Mouse (Mus musculus) midbrain, embryonic 15.5 days (tissue): ENCODE data around the gene Sobp. TPM values are rescaled to one million over a fixed set of nuclear protein-coding genes. Genes with fewer than 3 reads are reported as not detected.

Experiments used
- ATAC-seq: fragments of 200-750 bp; cut with Nextera tagmentation; replicated peaks from 2 replicates; pipeline ENCODE4 v1.8.0; 2017; ENCODE audit warnings: moderate TSS enrichment
- H3K27ac ChIP-seq: fragments of 300-500 bp; sonication (generic); 2 replicates; pipeline ENCODE4 v1.5.1; 2015; ENCODE audit warnings: mild to moderate bottlenecking, inconsistent platforms
- H3K27me3 ChIP-seq: fragments of 300-500 bp; sonication (generic); replicated peaks from 2 replicates; pipeline ENCODE4 v1.6.1; 2015; ENCODE audit warnings: inconsistent platforms
- H3K36me3 ChIP-seq: fragments of 300-500 bp; sonication (generic); replicated peaks from 2 replicates; pipeline ENCODE4 v1.6.1; 2015; ENCODE audit warnings: inconsistent platforms
- H3K4me1 ChIP-seq: fragments of 300-500 bp; sonication (generic); 2 replicates; pipeline ENCODE4 v1.6.1; 2015; ENCODE audit warnings: inconsistent platforms
- H3K4me2 ChIP-seq: fragments of 300-500 bp; sonication (generic); 2 replicates; pipeline ENCODE4 v1.6.1; 2015; ENCODE audit warnings: inconsistent platforms, mild to moderate bottlenecking, moderate library complexity
- H3K4me3 ChIP-seq: fragments of 300-500 bp; sonication (generic); 2 replicates; pipeline ENCODE4 v1.5.1; 2015; ENCODE audit warnings: mild to moderate bottlenecking, inconsistent platforms
- H3K9ac ChIP-seq: fragments of 300-500 bp; sonication (generic); 2 replicates; pipeline ENCODE4 v1.6.1; 2015; ENCODE audit warnings: mild to moderate bottlenecking, inconsistent platforms
- H3K9me3 ChIP-seq: fragments of 300-500 bp; sonication (generic); 2 replicates; pipeline ENCODE4 v1.6.1; 2016; ENCODE audit warnings: inconsistent platforms
- WGBS: fragments of 180-500 bp; shearing (Covaris S2); methylation state at CpG from one replicate; pipeline ENCODE4 v1.1.7; 2015; ENCODE audit warnings: mixed read lengths; 5-methylcytosine and 5-hydroxymethylcytosine counted together
- polyA plus RNA-seq: library from polyadenylated mRNA; unstranded; fragments of >200 nt; fragmentation: Nextera tagmentation; extraction: Ambion mirVana; gene quantifications from 2 replicates; pipeline ENCODE4 v1.2.1, GENCODE M21; 2015

Sobp gene
- polyA plus RNA-seq, 1 experiment from 2014 or later, result 17.3 TPM

DNA sequence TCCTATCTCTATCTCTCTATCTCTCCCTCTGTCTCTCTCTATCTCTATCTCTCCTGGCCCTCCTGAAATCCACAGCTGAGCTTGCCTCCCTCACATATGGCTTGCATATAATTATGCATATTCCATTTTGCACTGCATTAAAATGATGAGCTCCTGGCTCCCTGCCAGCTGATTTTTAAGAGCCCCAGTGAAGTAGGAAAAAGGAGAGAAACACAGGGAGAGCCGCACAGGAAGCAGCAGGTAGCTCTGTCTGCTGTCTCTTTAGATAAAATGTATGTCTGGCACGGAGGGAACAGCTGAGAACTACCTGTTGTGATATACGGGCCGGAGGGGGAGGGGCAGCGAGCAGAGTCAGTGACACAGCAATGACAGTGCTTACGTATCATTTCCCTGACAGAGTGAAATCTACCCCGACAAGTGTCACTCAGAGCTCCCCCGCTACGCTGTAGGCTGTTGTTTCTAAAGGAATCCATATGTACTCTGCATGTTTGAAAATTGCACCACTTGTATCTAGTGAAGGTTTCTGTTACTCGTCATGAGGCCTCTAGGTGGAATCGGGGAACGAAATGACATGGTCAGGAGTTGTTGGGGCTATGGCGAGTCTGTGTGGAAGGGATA is 98.7 kb downstream of the Sobp start:
- 56% methylated on average over 13 of the region's 13 CpGs for WGBS
- H3K36me3 ChIP-seq, result no peaks in the 10 kb centered on the region
- H3K9me3 ChIP-seq, result no peaks in the 10 kb centered on the region
- H3K4me1 ChIP-seq, result peaks cover 43% of the 10 kb centered on the region
- no peak overlapping the region for H3K9ac ChIP-seq
- no peak overlapping the region for H3K4me3 ChIP-seq
- H3K27ac ChIP-seq, result peak overlapping the region; percentile 13; the same call in 1 of the 2 replicates
- H3K27me3 ChIP-seq, result no peaks in the 10 kb centered on the region
- no peak overlapping the region for H3K4me2 ChIP-seq
- ATAC-seq, result peak; percentile 53; the same call in 1 of the 2 replicates

DNA sequence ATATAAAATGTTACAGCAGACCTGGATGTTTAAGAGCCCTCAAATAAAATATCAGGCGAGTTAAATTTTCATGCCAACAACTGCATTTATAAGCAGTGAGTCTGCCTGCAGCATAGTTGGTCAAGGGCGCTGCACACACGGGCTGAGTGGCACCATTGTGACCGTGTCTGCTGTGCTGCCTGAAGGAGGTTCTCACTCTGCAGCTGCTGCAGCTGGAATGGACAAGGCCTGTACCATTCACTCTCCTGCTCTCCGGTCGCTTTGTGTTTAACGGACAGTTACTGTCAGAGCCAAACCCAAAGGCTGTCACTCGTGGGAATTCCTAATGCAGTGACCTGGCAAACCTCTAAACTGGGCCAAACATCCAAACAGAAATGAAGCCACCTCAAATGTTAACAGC is 101.0 kb downstream of the Sobp start:
- WGBS, result 35% methylated on average over 8 of the region's 8 CpGs
- Histone ChIP-seq H3K9me3 (no peaks in the 10 kb centered on the region), H3K4me3 (no peak overlapping the region), H3K9ac (no peak overlapping the region), H3K36me3 (no peaks in the 10 kb centered on the region), H3K27me3 (no peaks in the 10 kb centered on the region), H3K4me2 (no peak overlapping the region), H3K4me1 (peaks cover 43% of the 10 kb centered on the region), H3K27ac (peak overlapping the region; percentile 69)
- ATAC-seq, result peak; percentile 57

DNA sequence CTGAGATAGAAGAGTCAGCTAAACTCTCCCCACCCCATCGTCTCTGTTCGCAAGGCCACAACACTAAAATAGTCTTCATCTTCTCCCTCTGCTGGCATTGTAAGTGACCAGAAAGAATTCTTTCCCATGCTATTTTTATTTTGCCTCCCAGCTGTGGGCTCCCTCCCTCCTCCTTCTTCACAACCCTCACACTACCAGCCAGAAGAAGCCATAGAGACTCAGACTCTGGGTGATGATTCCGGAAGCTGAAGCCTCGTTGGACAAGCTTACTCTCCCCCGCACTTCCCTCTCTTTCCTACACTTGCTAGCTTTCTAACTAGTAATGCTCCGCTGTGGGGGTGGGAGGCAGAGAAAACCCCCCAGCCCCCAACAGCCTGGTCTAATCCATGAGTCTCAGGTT is 103.4 kb downstream of the Sobp start:
- Histone ChIP-seq H3K4me3 (no peak overlapping the region), H3K27ac (no peak overlapping the region), H3K4me2 (no peak overlapping the region), H3K9me3 (no peaks in the 10 kb centered on the region), H3K27me3 (no peaks in the 10 kb centered on the region), H3K4me1 (peaks cover 34% of the 10 kb centered on the region), H3K9ac (no peak overlapping the region), H3K36me3 (no peaks in the 10 kb centered on the region)
- no peak for ATAC-seq
- WGBS, result 94% methylated on average over 6 of the region's 6 CpGs

DNA sequence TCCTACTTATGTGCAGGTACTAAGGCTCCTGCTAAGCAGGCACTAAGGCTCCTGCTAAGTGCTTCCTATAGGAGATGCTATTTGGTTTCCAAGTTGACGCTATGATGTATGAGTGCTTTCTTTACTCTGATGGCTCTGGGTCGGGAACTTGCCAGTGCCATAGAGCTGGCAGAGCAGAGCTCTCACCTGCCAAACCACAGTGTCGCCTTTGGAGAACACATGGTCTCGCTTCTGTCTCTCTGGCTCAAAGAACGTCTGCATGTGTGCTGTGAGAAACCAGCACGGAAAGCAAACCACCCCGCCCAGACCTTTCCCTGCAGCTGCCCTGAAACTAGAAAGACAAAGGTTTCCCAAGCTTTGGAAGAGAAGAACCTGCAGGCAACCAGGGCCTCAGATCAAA is 109.0 kb downstream of the Sobp start:
- H3K4me3 ChIP-seq, result no peak overlapping the region
- H3K4me1 ChIP-seq, result peaks cover 2% of the 10 kb centered on the region; the same call in 1 of the 2 replicates
- 0 out of 2 replicates have a peak, but pooled peaks cover 3% of the 10 kb centered on the region for H3K36me3 ChIP-seq
- ATAC-seq, result no peak
- H3K27ac ChIP-seq, result no peak overlapping the region
- no peak overlapping the region for H3K4me2 ChIP-seq
- no peaks in the 10 kb centered on the region for H3K9me3 ChIP-seq
- H3K27me3 ChIP-seq, result no peaks in the 10 kb centered on the region
- H3K9ac ChIP-seq, result no peak overlapping the region
- 92% methylated on average over 7 of the region's 7 CpGs for WGBS

DNA sequence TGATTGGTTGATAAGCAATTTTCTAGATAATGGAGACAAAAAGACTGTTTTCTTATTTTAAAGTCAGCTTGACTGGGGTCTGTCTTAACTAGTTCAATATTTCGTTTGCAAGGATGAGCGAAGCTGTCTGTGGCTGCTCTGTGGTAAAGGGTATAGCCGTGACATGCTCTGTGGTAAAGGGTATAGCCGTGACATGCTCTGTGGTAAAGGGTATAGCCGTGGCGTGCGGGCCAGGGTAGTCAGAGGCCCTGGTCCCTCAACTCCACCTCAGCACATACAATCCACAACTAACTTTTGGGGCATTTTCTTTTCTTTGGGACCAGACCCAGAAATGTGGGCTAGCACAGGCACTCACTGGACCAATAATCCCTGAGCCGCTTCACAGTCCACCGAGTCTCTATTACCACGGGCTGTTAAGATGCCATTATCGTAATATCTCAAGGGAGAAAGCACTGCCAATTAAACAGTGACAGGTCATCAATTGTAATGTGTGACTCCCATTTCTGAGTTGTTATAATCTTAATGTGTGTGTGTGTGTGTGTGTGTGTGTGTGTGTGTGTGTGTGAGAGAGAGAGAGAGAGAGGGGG is 112.7 kb downstream of the Sobp start:
- Histone ChIP-seq H3K4me1 (peaks cover 2% of the 10 kb centered on the region; the same call in 1 of the 2 replicates), H3K9ac (no peak overlapping the region), H3K4me3 (no peak overlapping the region), H3K27ac (no peak overlapping the region), H3K27me3 (no peaks in the 10 kb centered on the region), H3K9me3 (no peaks in the 10 kb centered on the region), H3K4me2 (no peak overlapping the region), H3K36me3 (0 out of 2 replicates have a peak, but pooled peaks cover 3% of the 10 kb centered on the region)
- 80% methylated on average over 11 of the region's 11 CpGs for WGBS
- 0 out of 2 replicates have a peak, but pooled peaks have one; percentile 26 for ATAC-seq

DNA sequence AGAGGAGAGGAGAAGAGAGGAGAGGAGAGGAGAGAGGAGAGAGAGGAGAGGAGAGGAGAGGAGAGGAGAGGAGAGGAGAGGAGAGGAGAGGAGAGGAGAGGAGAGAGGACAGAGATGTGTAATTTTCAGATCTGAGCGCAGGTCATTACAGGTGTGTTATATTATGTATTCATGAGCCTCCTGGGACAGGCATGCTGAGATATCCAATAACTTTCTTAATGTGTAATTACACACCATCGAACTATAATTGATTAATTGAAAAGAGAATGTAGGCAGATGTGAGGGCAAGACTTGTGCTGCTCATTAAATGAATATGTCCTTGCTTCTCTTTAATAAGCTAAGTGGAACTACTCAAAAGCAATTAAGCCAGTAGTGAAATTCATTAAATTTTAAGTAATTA is 118.9 kb downstream of the Sobp start:
- peaks cover 12% of the 10 kb centered on the region; the same call in 1 of the 2 replicates for H3K4me1 ChIP-seq
- no peaks in the 10 kb centered on the region for H3K9me3 ChIP-seq
- H3K27me3 ChIP-seq, result no peaks in the 10 kb centered on the region
- no peak overlapping the region for H3K4me2 ChIP-seq
- 86% methylated on average over 2 of the region's 2 CpGs for WGBS
- ATAC-seq, result no peak
- H3K4me3 ChIP-seq, result no peak overlapping the region
- H3K36me3 ChIP-seq, result no peaks in the 10 kb centered on the region
- no peak overlapping the region for H3K9ac ChIP-seq
- H3K27ac ChIP-seq, result no peak overlapping the region

DNA sequence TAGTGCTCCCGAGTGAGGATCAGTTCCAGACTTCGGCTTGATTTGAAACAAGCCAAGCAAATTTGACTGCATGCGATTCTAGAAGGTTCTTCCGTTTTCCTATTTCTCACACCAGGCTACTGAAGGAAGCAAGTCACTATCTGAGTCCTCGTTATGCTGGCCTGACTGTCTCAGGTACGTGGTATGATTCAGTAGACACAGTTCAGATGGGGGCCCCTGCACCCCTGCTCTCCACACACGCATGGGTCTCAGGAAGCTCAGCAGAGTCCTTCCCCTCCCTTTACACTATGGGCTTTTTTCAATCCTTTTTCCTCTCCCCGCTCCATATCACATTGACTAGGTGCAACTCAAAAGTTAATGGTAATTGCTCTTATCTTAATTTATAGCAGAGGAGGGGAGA is 119.6 kb downstream of the Sobp start:
- peak overlapping the region; percentile 63; the same call in 1 of the 2 replicates for H3K27ac ChIP-seq
- H3K9ac ChIP-seq, result no peak overlapping the region

DNA sequence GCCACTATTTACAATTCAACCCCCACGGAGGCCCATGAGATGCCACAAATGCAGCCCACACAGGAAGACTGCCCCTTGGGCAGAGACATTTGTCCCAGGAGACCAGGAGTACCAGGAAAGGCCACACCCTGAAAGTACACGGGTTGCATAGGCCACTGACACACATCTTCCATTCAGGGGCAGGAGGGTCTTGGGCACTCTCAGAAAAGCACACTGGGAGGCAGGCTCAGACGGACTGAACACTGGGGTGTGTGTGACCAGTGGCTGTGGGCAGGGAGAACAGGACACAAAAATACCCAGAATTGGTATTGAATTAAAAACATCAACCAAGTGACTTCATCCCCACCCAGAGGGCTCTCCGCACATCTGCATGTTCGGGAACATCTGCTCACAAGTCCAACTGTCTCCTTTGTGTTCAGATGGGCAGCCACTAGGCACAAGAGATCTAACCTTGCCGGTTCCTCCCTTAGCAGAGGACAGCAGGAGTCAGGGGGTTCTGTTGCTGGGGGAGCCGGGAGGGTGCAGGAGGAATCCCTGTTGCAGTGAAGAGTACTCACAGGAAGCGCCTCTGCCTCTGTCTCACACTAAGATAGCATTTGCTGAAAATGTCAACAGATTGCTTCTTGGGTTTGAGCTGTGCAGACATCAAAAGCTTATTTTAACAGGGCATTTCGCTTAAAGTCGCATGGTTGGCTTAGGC is 120.3 kb downstream of the Sobp start:
- Histone ChIP-seq H3K36me3 (no peaks in the 10 kb centered on the region), H3K4me3 (no peak overlapping the region), H3K9me3 (no peaks in the 10 kb centered on the region), H3K27ac (peak overlapping the region; percentile 63; the same call in 1 of the 2 replicates), H3K4me2 (no peak overlapping the region), H3K27me3 (no peaks in the 10 kb centered on the region), H3K9ac (no peak overlapping the region), H3K4me1 (peaks cover 12% of the 10 kb centered on the region; the same call in 1 of the 2 replicates)
- ATAC-seq, result peak; percentile 57; the same call in 1 of the 2 replicates
- WGBS, result 55% methylated on average over 10 of the region's 10 CpGs

More for the DNA sequence above, 119.6 kb downstream of the Sobp start:
- no peaks in the 10 kb centered on the region for H3K36me3 ChIP-seq
- H3K27me3 ChIP-seq, result no peaks in the 10 kb centered on the region
- H3K9me3 ChIP-seq, result no peaks in the 10 kb centered on the region
- 72% methylated on average over 8 of the region's 8 CpGs for WGBS
- no peak overlapping the region for H3K4me3 ChIP-seq
- H3K4me1 ChIP-seq, result peaks cover 12% of the 10 kb centered on the region; the same call in 1 of the 2 replicates
- ATAC-seq, result peak; percentile 60; the same call in 1 of the 2 replicates
- no peak overlapping the region for H3K4me2 ChIP-seq

DNA sequence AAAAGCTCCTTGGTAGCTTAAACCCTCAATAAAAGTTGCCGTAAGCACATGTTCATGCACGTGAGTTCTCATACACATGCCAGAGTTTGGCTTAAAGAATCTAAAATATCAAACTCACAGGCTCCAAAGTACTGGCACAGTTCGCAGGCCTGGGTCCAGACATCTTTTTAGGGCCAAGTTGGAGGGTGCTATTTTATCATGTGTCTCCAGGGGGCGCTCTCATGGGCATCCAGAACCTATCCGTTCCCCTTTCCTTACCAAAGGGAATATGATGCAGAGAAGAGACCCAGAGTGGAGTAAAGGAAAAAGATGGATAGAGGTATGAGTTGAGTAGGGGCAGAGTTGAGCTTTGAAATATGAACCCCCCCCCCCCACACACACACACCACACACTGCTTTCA is 121.9 kb downstream of the Sobp start:
- no peak overlapping the region for H3K9ac ChIP-seq
- no peak for ATAC-seq
- H3K4me2 ChIP-seq, result no peak overlapping the region
- no peaks in the 10 kb centered on the region for H3K27me3 ChIP-seq
- H3K36me3 ChIP-seq, result no peaks in the 10 kb centered on the region
- no peak overlapping the region for H3K4me3 ChIP-seq
- no peak overlapping the region for H3K27ac ChIP-seq
- 50% methylated on average over 5 of the region's 5 CpGs for WGBS
- no peaks in the 10 kb centered on the region for H3K9me3 ChIP-seq
- H3K4me1 ChIP-seq, result peaks cover 12% of the 10 kb centered on the region

DNA sequence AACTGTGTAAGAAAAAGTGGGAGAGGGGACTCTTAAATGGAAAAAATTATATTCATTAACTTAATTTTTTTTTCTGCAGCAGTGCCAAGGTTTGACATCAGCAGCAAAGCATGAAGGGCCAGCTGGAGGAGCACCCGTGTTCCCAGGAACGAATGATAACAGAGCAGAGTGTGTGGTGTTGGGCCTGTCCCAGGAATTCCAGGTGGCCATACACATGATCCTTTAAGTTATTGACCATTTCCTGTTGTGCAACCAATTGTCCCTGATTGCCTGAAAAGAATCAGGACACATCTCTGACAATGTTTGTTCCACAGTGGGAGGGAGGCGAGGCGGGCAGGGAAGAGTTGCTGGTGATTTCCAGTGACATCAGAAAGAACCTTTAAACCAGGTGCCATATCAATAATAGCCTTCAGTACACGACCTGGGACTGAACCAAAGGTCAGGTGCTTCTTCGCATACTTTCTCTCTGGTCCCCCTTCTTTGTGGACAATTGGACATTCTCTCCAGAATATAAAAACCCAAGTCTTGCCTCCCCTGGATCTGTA is 126.5 kb downstream of the Sobp start:
- H3K27ac ChIP-seq, result 0 out of 2 replicates have a peak overlapping the region, but pooled peaks have one; percentile 12
- H3K9ac ChIP-seq, result no peak overlapping the region
- peaks cover 20% of the 10 kb centered on the region for H3K4me1 ChIP-seq
- H3K4me3 ChIP-seq, result no peak overlapping the region
- no peaks in the 10 kb centered on the region for H3K36me3 ChIP-seq
- WGBS, result 80% methylated on average over 6 of the region's 6 CpGs
- no peaks in the 10 kb centered on the region for H3K9me3 ChIP-seq
- no peak for ATAC-seq
- no peaks in the 10 kb centered on the region for H3K27me3 ChIP-seq
- no peak overlapping the region for H3K4me2 ChIP-seq

DNA sequence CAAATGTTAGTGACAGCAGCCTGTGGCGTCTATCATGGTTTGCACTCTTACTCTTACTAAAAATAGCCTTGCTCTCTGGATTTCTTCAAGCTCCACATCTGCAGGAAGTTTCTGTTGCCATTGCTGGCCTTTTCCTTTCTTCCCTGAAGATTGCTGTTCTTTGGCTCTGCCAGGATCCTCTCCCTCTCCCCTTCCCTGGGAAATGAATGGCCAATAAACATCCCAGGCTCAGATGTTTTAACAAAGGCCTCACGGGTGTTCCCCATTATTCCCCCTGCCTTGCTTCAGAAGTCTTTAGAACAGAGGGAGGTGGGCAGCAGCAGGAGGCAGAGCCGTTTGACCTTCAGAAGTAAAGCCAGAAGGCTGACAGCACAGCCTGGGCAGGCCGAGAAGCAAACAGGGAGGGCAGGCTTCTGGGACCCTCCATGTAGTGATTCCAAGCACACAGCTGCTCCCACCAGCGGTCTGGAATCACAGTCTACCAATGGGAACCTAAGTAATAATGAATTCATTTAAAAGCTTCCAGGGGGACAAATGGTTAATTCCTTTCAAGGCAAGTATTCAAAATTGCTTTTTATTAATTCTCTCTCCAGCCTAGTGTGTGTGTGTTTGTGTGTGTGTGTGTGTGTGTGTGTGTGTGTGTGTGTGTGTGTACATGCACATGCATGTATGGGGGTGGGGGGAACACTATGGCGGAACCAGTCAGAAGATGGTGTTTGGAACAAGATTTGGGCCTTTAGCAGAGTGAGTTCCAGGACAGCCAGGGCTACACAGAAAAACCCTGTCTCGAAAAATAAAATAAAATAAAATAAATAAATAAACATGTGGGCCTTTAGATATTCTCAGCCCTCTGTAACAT is 130.8 kb downstream of the Sobp start:
- H3K36me3 ChIP-seq, result no peaks in the 10 kb centered on the region
- no peaks in the 10 kb centered on the region for H3K27me3 ChIP-seq
- H3K27ac ChIP-seq, result peak overlapping the region; percentile 85
- H3K4me1 ChIP-seq, result peaks cover 26% of the 10 kb centered on the region
- no peak overlapping the region; the same call in 1 of the 2 replicates for H3K9ac ChIP-seq
- H3K4me3 ChIP-seq, result no peak overlapping the region
- WGBS, result 13% methylated on average over 7 of the region's 7 CpGs
- H3K4me2 ChIP-seq, result peak overlapping the region; percentile 18; the same call in 1 of the 2 replicates
- no peaks in the 10 kb centered on the region for H3K9me3 ChIP-seq
- ATAC-seq, result peak; percentile 77
